Mouse (Mus musculus): ENCODE data around the gene Rcsd1. TPM values are rescaled to one million over a fixed set of nuclear protein-coding genes. Genes with fewer than 3 reads are reported as not detected.
A peak's percentile ranks its signal among the peaks of the same experiment; 100 is the strongest.

Rcsd1 gene
- 11.7 and 15.6 TPM in 2 replicates for polyA plus RNA-seq (2012; rRNA removed)

DNA sequence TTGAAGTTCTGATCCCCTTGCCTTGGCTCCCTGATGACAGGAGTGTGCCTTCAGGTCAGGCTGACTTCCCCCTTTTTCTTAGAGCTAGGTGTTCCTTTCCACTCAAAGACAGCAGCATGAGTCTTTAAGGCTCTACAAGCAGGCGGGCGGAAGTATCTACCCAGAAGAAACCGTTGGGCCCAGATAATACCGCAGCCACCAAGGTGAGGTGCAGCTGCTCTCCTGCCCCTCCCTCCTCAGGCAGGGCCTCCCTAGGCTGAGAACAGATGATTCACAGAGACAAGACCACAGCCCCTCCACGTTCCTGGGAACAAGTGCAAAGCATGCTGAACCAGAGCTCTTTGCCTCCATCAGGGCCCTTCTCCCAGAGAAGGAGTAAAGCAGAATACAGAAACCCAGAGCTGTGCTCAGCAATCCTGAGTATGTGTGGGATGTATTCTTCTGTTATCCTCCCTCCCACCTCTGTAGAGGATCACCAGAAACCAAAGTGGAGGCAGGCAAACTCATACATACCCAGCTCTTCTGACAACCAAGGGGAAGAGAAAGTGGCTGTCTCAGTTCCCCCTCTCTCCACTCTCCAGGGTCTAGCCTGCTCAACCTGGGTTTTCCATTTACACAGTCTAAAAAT lies at the start of gene Rcsd1:
Gene Rcsd1 (minus strand): TSS at position 129 of the 628 bp plus-strand sequence.
- Histone ChIP-seq H3K36me3 (ENCODE audit: control insufficient read depth, insufficient read depth, low read length) (no peaks in the 10 kb centered on the region), H3K4me1 (ENCODE audit: control insufficient read depth, insufficient read depth, low read length) (peaks cover 5% of the 10 kb centered on the region; the same call in 1 of the 2 replicates), H3K4me3 (ENCODE audit: insufficient read depth, low read depth, low read length) (peak within 1 kb of the TSS; percentile 82), H3K27me3 (replicated peaks; ENCODE audit: control insufficient read depth, insufficient read depth, low read length) (no peaks in the 10 kb centered on the region), H3K27ac (ENCODE audit: insufficient read depth, low read depth, low read length) (peak within 1 kb of the TSS; percentile 87)
- TF ChIP-seq POLR2A (IDR thresholded peaks at IDR 0.05; ENCODE audit: low read depth, low read length) (no peak), CTCF (conservative IDR thresholded peaks at IDR 0.05; ENCODE audit: insufficient read depth, insufficient read length, low read depth, low read length) (no peak)
- no peak for DNase-seq
- WGBS, result 83% methylated on average over 5 of the region's 5 CpGs

DNA sequence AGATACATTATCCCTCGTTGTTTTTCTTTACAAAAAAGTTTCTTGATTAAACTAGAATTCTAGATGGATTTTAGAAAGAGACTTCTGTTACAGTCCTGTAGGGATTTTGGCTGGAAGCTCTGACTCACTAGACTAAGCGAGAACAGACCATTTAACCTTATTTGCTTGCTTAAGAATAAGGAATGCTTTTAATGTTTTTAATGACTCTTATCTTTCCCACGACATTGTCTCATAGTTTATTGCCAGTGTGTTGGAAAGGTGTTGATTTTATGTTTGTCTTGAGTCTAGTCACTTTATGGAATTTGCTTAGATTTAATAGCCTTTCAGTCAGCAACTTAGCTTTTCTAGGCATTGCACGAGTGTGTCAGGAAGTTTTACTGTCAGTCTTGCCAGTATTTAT lies 45.6 kb upstream of the Rcsd1 start:
- DNase-seq, result no peak

DNA sequence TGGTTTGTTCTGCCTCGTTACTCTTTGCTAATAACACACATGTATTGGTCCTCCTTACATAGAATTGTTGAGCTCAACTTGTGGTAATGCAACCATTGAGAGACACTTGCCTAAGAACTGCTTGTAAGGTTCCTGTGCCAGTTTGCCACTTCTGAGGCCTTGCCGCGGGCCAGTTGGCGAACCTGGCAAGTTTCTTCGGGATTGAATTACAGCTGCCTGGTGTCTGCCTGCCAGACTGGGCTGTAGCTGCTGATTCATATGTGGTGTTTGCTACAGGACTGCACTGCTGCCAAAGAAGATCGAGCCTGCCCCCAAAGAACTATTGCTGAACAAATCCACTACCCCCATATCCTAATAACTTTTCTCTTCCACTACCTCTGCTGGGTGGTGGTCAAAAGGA lies 44.6 kb upstream of the Rcsd1 start:
- DNase-seq, result no peak
- H3K4me3 ChIP-seq (ENCODE audit: insufficient read depth, low read depth, low read length), result no peak overlapping the region
- no peak overlapping the region for H3K27ac ChIP-seq (ENCODE audit: insufficient read depth, low read depth, low read length)
- no peaks in the 10 kb centered on the region for H3K4me1 ChIP-seq (ENCODE audit: control insufficient read depth, insufficient read depth, low read length)
- 74% methylated on average over 6 of the region's 6 CpGs for WGBS
- H3K27me3 ChIP-seq (replicated peaks; ENCODE audit: control insufficient read depth, insufficient read depth, low read length), result no peaks in the 10 kb centered on the region
- TF ChIP-seq CTCF (conservative IDR thresholded peaks at IDR 0.05; ENCODE audit: insufficient read depth, insufficient read length, low read depth, low read length) (no peak), POLR2A (IDR thresholded peaks at IDR 0.05; ENCODE audit: low read depth, low read length) (no peak)
- H3K36me3 ChIP-seq (ENCODE audit: control insufficient read depth, insufficient read depth, low read length), result no peaks in the 10 kb centered on the region

More for the DNA sequence above, 45.6 kb upstream of the Rcsd1 start:
- no peaks in the 10 kb centered on the region for H3K27me3 ChIP-seq (replicated peaks; ENCODE audit: control insufficient read depth, insufficient read depth, low read length)
- no peak for TF ChIP-seq POLR2A (IDR thresholded peaks at IDR 0.05; ENCODE audit: low read depth, low read length)
- no peak for TF ChIP-seq CTCF (conservative IDR thresholded peaks at IDR 0.05; ENCODE audit: insufficient read depth, insufficient read length, low read depth, low read length)
- 46% methylated on average over 4 of the region's 4 CpGs for WGBS
- H3K4me3 ChIP-seq (ENCODE audit: insufficient read depth, low read depth, low read length), result no peak overlapping the region
- no peaks in the 10 kb centered on the region for H3K4me1 ChIP-seq (ENCODE audit: control insufficient read depth, insufficient read depth, low read length)
- no peaks in the 10 kb centered on the region for H3K36me3 ChIP-seq (ENCODE audit: control insufficient read depth, insufficient read depth, low read length)
- no peak overlapping the region for H3K27ac ChIP-seq (ENCODE audit: insufficient read depth, low read depth, low read length)

DNA sequence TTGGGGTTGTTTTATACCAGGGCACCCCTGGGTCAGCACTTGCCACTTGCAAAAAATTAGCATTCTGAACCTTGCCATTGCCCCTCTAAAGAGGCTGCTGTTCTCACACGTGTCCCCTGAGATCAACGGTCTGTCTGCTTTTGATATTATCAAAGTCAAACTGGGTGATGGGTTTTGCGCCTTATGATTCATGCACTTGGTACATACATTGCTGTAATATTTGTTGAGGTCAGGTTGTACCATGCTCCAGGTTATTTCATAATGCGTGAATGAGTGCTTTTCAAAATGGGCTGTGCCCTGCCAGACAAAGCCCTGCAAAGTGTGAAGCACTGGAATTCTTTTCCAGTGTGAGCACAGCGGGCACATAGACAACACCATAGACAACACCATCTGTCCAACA lies 42.3 kb upstream of the Rcsd1 start:
- TF ChIP-seq CTCF (conservative IDR thresholded peaks at IDR 0.05; ENCODE audit: insufficient read depth, insufficient read length, low read depth, low read length), result no peak
- no peak for TF ChIP-seq POLR2A (IDR thresholded peaks at IDR 0.05; ENCODE audit: low read depth, low read length)
- Histone ChIP-seq H3K36me3 (ENCODE audit: control insufficient read depth, insufficient read depth, low read length) (no peaks in the 10 kb centered on the region), H3K27me3 (replicated peaks; ENCODE audit: control insufficient read depth, insufficient read depth, low read length) (no peaks in the 10 kb centered on the region), H3K4me3 (ENCODE audit: insufficient read depth, low read depth, low read length) (no peak overlapping the region), H3K27ac (ENCODE audit: insufficient read depth, low read depth, low read length) (no peak overlapping the region), H3K4me1 (ENCODE audit: control insufficient read depth, insufficient read depth, low read length) (no peaks in the 10 kb centered on the region)
- 93% methylated on average over 5 of the region's 5 CpGs for WGBS
- no peak for DNase-seq

DNA sequence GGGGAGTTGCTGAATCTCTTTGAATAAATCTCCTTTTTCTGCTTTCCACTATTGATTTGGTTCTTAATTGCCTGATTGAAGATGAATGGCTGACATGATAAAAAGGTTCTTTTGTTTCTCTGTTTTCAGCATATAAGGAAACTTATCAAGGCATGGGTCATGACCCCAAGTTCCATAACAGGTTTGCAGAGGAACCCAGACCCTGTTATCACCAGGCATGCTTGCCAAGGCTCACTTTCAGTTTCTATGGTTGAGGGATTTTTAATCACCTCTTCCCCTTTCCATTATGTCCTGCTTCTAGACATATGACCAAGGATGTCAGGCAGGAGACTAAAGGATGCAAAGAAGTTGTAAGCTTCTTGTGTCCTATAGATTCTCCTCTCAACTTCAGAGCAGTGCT lies 41.6 kb upstream of the Rcsd1 start:
- H3K36me3 ChIP-seq (ENCODE audit: control insufficient read depth, insufficient read depth, low read length), result no peaks in the 10 kb centered on the region
- TF ChIP-seq CTCF (conservative IDR thresholded peaks at IDR 0.05; ENCODE audit: insufficient read depth, insufficient read length, low read depth, low read length), result no peak
- H3K27me3 ChIP-seq (replicated peaks; ENCODE audit: control insufficient read depth, insufficient read depth, low read length), result no peaks in the 10 kb centered on the region
- no peak overlapping the region for H3K27ac ChIP-seq (ENCODE audit: insufficient read depth, low read depth, low read length)
- no peaks in the 10 kb centered on the region for H3K4me1 ChIP-seq (ENCODE audit: control insufficient read depth, insufficient read depth, low read length)
- DNase-seq, result no peak
- H3K4me3 ChIP-seq (ENCODE audit: insufficient read depth, low read depth, low read length), result no peak overlapping the region

DNA sequence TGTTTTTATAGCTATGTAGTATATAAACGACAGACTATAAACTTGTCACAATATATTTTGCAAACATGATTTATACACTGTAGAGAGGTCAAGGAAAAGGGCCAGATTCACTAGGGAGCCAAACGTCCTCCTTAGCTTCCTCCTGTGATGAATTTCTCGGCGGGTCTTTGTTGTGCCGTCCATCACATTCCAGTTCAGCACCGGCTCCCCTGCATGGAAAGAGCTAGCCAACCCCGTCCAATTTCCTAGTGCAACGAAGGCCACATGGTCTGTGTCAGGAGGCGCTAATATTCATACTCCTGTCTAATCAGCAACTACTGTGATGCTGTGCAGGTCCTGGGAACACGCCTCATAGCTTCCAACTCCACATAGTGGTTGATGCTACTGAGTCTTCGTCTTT lies 38.5 kb upstream of the Rcsd1 start:
- no peak for TF ChIP-seq CTCF (conservative IDR thresholded peaks at IDR 0.05; ENCODE audit: insufficient read depth, insufficient read length, low read depth, low read length)
- no peak for TF ChIP-seq POLR2A (IDR thresholded peaks at IDR 0.05; ENCODE audit: low read depth, low read length)
- 18% methylated on average over 11 of the region's 11 CpGs for WGBS
- no peak for DNase-seq
- Histone ChIP-seq H3K36me3 (ENCODE audit: control insufficient read depth, insufficient read depth, low read length) (no peaks in the 10 kb centered on the region), H3K4me3 (ENCODE audit: insufficient read depth, low read depth, low read length) (no peak overlapping the region), H3K27ac (ENCODE audit: insufficient read depth, low read depth, low read length) (no peak overlapping the region), H3K27me3 (replicated peaks; ENCODE audit: control insufficient read depth, insufficient read depth, low read length) (no peaks in the 10 kb centered on the region), H3K4me1 (ENCODE audit: control insufficient read depth, insufficient read depth, low read length) (no peaks in the 10 kb centered on the region)

DNA sequence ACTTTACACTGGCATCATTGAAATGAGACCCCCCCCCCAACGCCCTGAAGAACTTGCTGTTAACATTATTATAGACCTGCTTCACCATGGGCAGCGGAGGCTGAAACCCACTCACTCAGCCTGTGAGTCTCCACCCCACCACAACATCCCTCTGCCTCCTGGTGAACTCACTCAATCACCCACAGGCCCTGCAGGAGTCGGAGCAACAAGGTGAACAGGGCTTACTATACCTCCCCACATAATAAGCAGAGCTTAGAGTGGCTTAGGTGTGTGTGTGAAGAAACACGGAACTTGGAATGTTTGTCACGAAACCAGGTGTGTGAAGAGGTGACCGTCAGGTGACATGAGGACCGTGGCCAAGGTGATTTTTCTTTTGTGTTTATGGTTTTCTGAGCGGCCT lies 32.4 kb upstream of the Rcsd1 start:
- H3K4me3 ChIP-seq (ENCODE audit: insufficient read depth, low read depth, low read length), result no peak overlapping the region
- no peak for DNase-seq
- H3K27ac ChIP-seq (ENCODE audit: insufficient read depth, low read depth, low read length), result no peak overlapping the region
- TF ChIP-seq CTCF (conservative IDR thresholded peaks at IDR 0.05; ENCODE audit: insufficient read depth, insufficient read length, low read depth, low read length) (no peak), POLR2A (IDR thresholded peaks at IDR 0.05; ENCODE audit: low read depth, low read length) (no peak)
- H3K36me3 ChIP-seq (ENCODE audit: control insufficient read depth, insufficient read depth, low read length), result no peaks in the 10 kb centered on the region
- H3K4me1 ChIP-seq (ENCODE audit: control insufficient read depth, insufficient read depth, low read length), result no peaks in the 10 kb centered on the region
- H3K27me3 ChIP-seq (replicated peaks; ENCODE audit: control insufficient read depth, insufficient read depth, low read length), result no peaks in the 10 kb centered on the region
- 83% methylated on average over 8 of the region's 8 CpGs for WGBS
